Comparison of ENCODE assay signal across 9 mouse cellular contexts in the genomic region with DNA sequence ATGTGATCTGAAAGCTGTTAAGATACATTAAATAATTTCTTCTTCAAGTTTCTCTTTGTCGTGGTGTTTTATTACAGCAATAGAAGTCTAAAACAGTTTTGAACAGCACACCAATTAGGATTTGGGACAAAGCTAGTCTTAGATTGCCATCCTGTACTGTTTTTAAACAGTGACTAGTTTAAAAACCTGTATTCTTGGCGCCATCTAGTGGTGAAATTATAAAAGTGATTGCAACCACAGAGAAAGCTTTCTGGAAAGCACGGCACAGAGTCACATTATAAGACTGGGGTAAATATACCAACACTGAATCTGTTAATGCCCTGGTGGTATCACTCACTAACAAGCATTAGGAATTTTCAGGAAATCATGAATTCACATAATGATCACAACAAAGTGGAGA.
A peak's percentile ranks its signal among the peaks of the same experiment; 100 is the strongest.
DNase-seq lines count a peak whose midpoint lies in the region; ATAC-seq and TF ChIP-seq lines count a peak whose summit lies in the region.
"Had no signal": no experiment of that assay in that cellular context is flagged by ENCODE, and none has a peak within 500 bp of the region (broad histone marks: within the 10 kb centered on the region; RNA-seq: fewer than 3 reads in every experiment).

No protein-coding gene starts in this region.

- H3K4me3 ChIP-seq in forebrain, postnatal 0 days (ENCODE audit: low read depth, low read length) = no peak overlapping the region
- H3K4me3 ChIP-seq in forebrain, embryonic 10.5 days = no peak overlapping the region
- H3K4me3 ChIP-seq in liver, embryonic 14.5 days (ENCODE audit: insufficient read depth in 1 of 2, low read depth in 2 of 2, low read length in 2 of 2) = no peak overlapping the region
- H3K4me3 ChIP-seq in liver, embryonic 12.5 days = no peak overlapping the region

- no peaks in the 10 kb centered on the region for H3K27me3 ChIP-seq in forebrain, postnatal 0 days (ENCODE audit: insufficient read depth, low read length)
- no peaks in the 10 kb centered on the region for H3K27me3 ChIP-seq in forebrain, embryonic 10.5 days (ENCODE audit: poor library complexity, severe bottlenecking)
- H3K27me3 ChIP-seq in liver, embryonic 14.5 days (ENCODE audit: control insufficient read depth, insufficient read depth, low read length) = no peaks in the 10 kb centered on the region
- H3K27me3 ChIP-seq in liver, embryonic 12.5 days (replicated peaks) = no peaks in the 10 kb centered on the region

- TF ChIP-seq EP300 in liver, embryonic 14.5 days (IDR thresholded peaks at IDR 0.05; ENCODE audit: low read depth) = no peak

- H3K9me3 ChIP-seq in forebrain, postnatal 0 days (ENCODE audit: low read length) = no peaks in the 10 kb centered on the region
- peaks cover 12% of the 10 kb centered on the region for H3K9me3 ChIP-seq in forebrain, embryonic 10.5 days
- no peaks in the 10 kb centered on the region for H3K9me3 ChIP-seq in liver, embryonic 14.5 days (ENCODE audit: control insufficient read depth, low read length)
- H3K9me3 ChIP-seq in liver, embryonic 12.5 days (replicated peaks) = no peaks in the 10 kb centered on the region

- no peaks in the 10 kb centered on the region for H3K36me3 ChIP-seq in forebrain, postnatal 0 days (ENCODE audit: insufficient read depth)
- H3K36me3 ChIP-seq in forebrain, embryonic 10.5 days (replicated peaks) = no peaks in the 10 kb centered on the region
- H3K36me3 ChIP-seq in liver, embryonic 14.5 days (replicated peaks; ENCODE audit: control insufficient read depth, insufficient read depth, low read depth) = no peaks in the 10 kb centered on the region
- H3K36me3 ChIP-seq in liver, embryonic 12.5 days = no peaks in the 10 kb centered on the region

- TF ChIP-seq CTCF in forebrain, postnatal 0 days (IDR thresholded peaks at IDR 0.05; ENCODE audit: low read depth) = peak; percentile 58
- peak; percentile 57 for TF ChIP-seq CTCF in liver, embryonic 14.5 days (IDR thresholded peaks at IDR 0.05; ENCODE audit: low read depth)

- H3K4me1 ChIP-seq in forebrain, postnatal 0 days (ENCODE audit: insufficient read depth) = no peaks in the 10 kb centered on the region
- no peaks in the 10 kb centered on the region for H3K4me1 ChIP-seq in forebrain, embryonic 10.5 days
- H3K4me1 ChIP-seq in liver, embryonic 14.5 days (replicated peaks; ENCODE audit: control insufficient read depth in 2 of 2, insufficient read depth in 2 of 2, low read length in 1 of 2) = no peaks in the 10 kb centered on the region
- no peaks in the 10 kb centered on the region for H3K4me1 ChIP-seq in liver, embryonic 12.5 days

- 16% methylated on average over 3 of the region's 3 CpGs for WGBS in forebrain, postnatal 0 days
- WGBS in forebrain, embryonic 10.5 days = 25% methylated on average over 3 of the region's 3 CpGs
- 20% methylated on average over 3 of the region's 3 CpGs for whole genome bisulfite sequencing in liver, embryonic 14.5 days (ENCODE audit: insufficient replicate concordance)
- whole genome bisulfite sequencing in liver, embryonic 12.5 days (ENCODE audit: insufficient replicate concordance) = 19% methylated on average over 3 of the region's 3 CpGs
- WGBS in large intestine, adult 2 months = 11% methylated on average over 3 of the region's 3 CpGs

- no peak overlapping the region for H3K4me2 ChIP-seq in forebrain, postnatal 0 days (ENCODE audit: low read depth)
- H3K4me2 ChIP-seq in liver, embryonic 14.5 days (ENCODE audit: low read depth) = no peak overlapping the region
- H3K4me2 ChIP-seq in liver, embryonic 12.5 days = no peak overlapping the region

- no peak overlapping the region for H3K9ac ChIP-seq in forebrain, postnatal 0 days
- H3K9ac ChIP-seq in liver, embryonic 14.5 days (replicated peaks) = no peak overlapping the region
- H3K9ac ChIP-seq in liver, embryonic 12.5 days = no peak overlapping the region

- no peak overlapping the region for H3K27ac ChIP-seq in forebrain, postnatal 0 days (ENCODE audit: low read depth, low read length)
- no peak overlapping the region for H3K27ac ChIP-seq in forebrain, embryonic 10.5 days
- H3K27ac ChIP-seq in liver, embryonic 14.5 days = no peak overlapping the region
- H3K27ac ChIP-seq in liver, embryonic 12.5 days = no peak overlapping the region
- H3K27ac ChIP-seq: macrophage had no signal

- ATAC-seq in forebrain, postnatal 0 days = no peak
- no peak for ATAC-seq in liver, embryonic 14.5 days (ENCODE audit: insufficient read depth)
- no peak for ATAC-seq in liver, embryonic 12.5 days

- DNase-seq in forebrain, postnatal 0 days = peak; percentile 56
- no peak for DNase-seq in forebrain, embryonic 10.5 days (ENCODE audit: extremely low spot score, low spot score)
- DNase-seq in liver, embryonic 14.5 days (ENCODE audit: low read depth in 3 of 3, low spot score in 3 of 3) = peak; percentile 1 to 3 (median 3)
- DNase-seq in Muller cell, postnatal 12 days (ENCODE audit: inconsistent ontology term) = peak; percentile 37
- peak; percentile 4 for DNase-seq in large intestine, adult 2 months (ENCODE audit: low read depth, low spot score)
- no peak for DNase-seq in ovary, postnatal 14 days (ENCODE audit: low spot score)
- DNase-seq in adrenal gland, adult 18-20 months (ENCODE audit: low spot score in 2 of 2) = no peak

Comparison
In these comparisons a context has a peak if more than half of its experiments do, and no peak if none do; other contexts are left out.
1. DNase-seq: peak in forebrain, postnatal 0 days (single experiment), liver, embryonic 14.5 days (3 of 3), Muller cell, postnatal 12 days (single experiment) and large intestine, adult 2 months (single experiment); none in forebrain, embryonic 10.5 days (single experiment), ovary, postnatal 14 days (single experiment) and adrenal gland, adult 18-20 months (0 of 2).